Mouse (Mus musculus) spleen, postnatal 4 days (tissue): ENCODE measurements around the gene Pih1d2.

Experiments
- DNase-seq, 2 experiments: peaks; one replicate each; pipeline ENCODE4 v3.0.0; 2022; ENCODE audit warnings: low spot score in 2 of 2

The Pih1d2 gene

GRCm38 (mm10) chr9:50616766-50617603 lies at the start of gene Pih1d2, which contains the start of gene Nkapd1:
Pih1d2 (plus strand) TSS chr9:50617321.
Nkapd1 (minus strand) TSS chr9:50617464.
- peak; percentile 89 to 91 for DNase-seq

- DNase-seq: no peak
Observed at GRCm38 (mm10) chr9:50567372-50567771, 49.7 kb upstream of the Pih1d2 start.

- DNase-seq: no peak
Observed at GRCm38 (mm10) chr9:50567881-50568280, 49.2 kb upstream of the Pih1d2 start.

DNA sequence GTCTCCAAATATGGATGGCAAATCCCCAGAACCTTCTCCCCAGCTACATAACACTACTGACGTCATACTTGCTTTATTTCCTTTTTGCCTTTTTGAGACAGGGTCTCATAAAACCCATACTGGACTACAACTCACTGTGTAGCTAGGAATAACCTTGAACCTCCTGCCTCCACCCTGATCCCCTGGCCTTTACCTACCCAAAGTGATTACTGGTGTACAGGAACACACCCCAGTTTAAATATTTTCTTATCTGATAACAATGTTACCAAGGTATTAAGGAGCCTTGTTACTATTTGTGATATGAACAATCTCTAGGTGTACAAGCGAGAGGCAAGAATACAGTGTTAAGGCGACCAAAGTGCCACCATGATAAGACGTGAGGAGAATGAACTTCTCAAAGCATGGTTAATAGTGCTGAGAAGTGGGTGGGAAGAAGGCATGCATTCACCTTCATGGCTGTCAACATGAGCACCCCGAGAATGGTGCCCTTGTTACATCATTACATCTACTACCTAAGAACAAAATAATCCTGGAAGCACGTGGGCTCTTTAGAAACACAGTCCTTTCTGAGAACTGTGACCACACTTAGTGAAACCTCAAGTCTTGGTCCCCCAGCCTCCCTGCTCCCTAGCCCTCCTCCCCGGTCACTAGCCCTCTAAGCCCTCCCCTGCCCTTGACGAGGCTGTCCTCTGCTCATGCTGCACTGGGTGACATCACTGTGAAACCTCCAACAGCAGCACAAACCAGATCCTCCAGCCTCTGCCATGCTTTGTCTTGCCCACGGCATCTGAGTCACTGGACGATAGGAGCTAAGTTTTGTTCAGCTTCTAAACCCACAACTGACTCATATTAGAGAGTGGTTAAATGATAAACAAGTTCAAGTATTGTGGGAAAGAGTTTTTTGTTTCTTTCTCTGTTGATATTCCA lies 47.3 kb upstream of the Pih1d2 start:
- no peak for DNase-seq

DNA sequence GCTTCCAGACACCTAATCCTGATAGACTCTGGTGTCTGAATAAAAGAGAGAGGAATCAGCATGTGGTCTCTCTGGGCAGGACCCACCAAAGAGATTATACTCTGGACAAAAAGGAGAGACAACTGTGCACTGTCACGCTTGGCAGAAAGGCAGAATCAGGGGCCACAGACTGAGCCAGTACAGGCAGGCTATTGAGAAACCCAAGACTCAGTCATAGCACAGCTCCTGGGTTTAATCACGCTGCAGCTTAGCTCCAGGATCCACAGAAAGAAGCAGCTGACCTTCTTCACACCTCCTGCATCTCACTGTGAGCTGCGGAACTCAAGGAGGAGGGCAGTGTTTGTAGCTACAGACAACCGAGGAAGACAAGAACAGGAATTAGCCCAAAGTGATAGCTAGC lies 36.8 kb upstream of the Pih1d2 start:
- DNase-seq: peak in 1 of 2 experiments; percentile 31

- no peak for DNase-seq
Observed at GRCm38 (mm10) chr9:50585145-50585818, 31.8 kb upstream of the Pih1d2 start.

- DNase-seq: no peak
Observed at GRCm38 (mm10) chr9:50586955-50587354, 30.2 kb upstream of the Pih1d2 start.

DNA sequence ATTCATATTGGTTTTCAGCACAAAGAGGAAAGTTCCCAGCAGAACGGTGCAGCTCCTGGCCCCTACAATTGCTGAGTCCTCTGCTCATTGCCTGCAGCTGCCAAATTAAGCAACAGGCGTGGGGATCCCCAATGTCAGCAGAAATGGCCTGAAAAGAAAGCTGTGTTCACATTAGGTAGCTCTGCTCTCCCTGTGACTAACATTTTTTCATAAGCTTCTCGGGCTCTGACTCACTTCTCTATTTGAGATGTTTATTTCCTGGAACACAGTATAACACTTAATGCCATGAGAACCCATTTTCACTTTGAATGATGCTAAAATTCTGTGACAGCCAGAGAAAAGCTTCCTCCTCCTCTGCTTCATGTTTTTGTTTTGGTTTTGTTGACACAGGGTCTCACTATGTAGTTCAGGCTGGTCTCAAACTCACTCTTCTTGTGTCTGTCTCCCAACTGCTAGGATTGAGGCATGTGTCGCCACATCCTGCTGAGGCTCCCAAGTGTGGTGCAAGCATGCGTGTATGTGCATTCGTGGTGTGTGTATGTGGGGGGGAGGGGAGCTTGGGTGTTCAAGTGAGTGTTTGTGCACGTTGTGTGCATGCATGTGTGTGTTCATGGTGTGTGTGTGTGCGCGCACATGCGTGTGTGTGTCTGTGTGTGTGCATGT lies 26.1 kb upstream of the Pih1d2 start:
- DNase-seq: peak in 1 of 2 experiments; percentile 15

DNA sequence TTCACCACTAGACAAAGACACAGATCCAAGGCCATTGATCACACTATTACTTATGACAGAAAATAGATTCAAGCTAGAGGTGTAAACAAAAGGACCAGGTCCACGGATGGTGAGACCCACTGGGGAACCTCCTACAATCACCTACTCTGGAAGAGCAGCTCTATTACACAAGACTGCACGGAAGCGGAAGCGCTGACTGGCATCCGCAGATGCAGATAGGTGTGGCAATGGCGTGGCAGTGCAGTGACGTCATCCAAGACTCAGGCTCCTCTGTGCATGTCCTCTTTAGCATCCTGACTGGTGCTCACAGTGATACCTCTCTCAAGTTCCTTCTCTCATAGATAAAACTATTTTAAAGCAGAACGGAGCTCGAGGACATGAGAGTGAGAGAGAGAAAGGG lies 24.2 kb upstream of the Pih1d2 start:
- peak in 1 of 2 experiments; percentile 24 for DNase-seq

DNA sequence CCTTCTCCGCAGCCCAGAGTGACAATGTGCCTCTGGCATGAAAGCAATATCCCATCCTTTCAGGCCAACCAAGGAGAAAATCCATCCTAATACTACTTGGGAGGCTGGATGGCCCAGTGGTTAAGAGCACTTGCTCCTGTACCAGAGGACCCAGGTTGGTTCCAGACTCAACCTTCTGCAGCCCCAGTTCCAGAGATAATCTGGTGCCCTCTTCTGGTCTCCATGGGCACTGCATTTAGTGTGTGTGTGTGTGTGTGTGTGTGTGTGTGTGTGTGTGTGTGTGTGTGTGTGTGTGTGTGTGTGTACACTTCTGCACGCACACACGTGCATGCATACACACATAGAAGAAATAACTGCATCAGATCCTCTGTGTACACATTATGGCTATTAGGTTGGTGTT lies 23.6 kb upstream of the Pih1d2 start:
- DNase-seq: peak; percentile 46 to 80

DNA sequence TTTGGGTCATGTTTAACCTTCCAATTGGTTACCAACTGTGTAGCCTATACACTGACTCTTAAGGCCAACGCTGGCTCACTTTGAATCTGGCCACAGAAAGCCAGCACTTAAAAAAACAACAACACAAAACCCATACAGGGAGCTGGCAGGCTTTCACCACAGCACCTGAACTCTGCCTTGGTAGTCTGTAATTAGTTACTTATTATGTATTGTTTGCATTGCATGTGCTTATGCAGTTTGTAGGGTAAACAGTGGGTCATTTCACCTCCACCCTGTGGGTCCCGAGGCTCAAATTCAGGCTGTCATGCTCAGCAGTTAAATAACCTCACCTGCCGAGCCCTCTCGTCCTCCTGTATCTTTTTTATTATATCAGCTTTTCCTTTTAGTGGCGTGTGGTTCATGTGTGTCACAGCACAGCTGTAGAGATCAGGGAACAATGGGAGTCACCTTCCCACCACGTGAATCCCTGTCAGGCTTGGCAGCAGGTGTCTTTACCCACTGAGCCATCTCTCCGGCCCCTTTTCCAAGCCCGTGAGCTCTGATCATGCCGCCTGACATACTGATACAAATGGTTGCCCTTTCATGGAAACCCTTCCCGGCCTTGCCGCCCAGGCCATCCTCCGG lies 22.2 kb upstream of the Pih1d2 start:
- no peak for DNase-seq

- DNase-seq: no peak
Observed at GRCm38 (mm10) chr9:50596973-50597372, 20.1 kb upstream of the Pih1d2 start.

- DNase-seq: no peak
Observed at GRCm38 (mm10) chr9:50601536-50601935, 15.6 kb upstream of the Pih1d2 start.

- no peak for DNase-seq
Observed at GRCm38 (mm10) chr9:50602055-50602845, 14.9 kb upstream of the Pih1d2 start.

GRCm38 (mm10) chr9:50603189-50603997 lies 13.7 kb upstream of the Pih1d2 start, which contains the start of the genes Sdhd and Timm8b:
Sdhd (minus strand) TSS chr9:50603812.
Timm8b (plus strand) TSS chr9:50603910.
- DNase-seq: peak; percentile 92 to 96

GRCm38 (mm10) chr9:50603998-50604324 lies 13.2 kb upstream of the Pih1d2 start:
- DNase-seq: no peak

- DNase-seq: no peak
Observed at GRCm38 (mm10) chr9:50604338-50604737, 12.8 kb upstream of the Pih1d2 start.

DNA sequence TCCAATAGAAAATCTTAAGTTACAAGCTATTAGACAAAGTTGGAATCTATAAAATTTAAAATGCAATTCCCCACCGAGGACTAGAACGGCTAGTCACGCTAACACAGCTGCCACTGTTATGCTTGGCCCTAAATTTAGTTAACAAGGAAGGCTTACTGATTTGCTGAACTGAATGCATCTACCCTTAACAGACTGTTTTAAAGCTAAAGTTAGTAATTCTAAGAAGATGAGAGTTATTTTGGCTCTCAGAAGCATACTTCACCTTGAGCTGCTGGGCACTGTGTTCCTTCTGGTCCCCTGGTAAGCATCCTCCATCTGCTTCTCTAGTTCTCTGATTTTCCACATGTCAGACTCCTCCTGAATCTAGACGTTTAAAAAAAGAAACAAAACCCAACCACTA lies 5.0 kb upstream of the Pih1d2 start:
- DNase-seq: no peak

- no peak for DNase-seq
Observed at GRCm38 (mm10) chr9:50616161-50616560, 960 bp upstream of the Pih1d2 start.
